Mouse (Mus musculus): ENCODE measurements around the gene Nol12.

Gene Nol12

GRCm38 (mm10) chr15:78990970-78991525 is 56.3 kb downstream of the Nol12 start:
- no peak for DNase-seq (ENCODE audit: low spot score in 2 of 2)

GRCm38 (mm10) chr15:78992235-78992634 is 57.5 kb downstream of the Nol12 start:
- no peak for DNase-seq (ENCODE audit: low spot score in 2 of 2)

- no peak for DNase-seq (ENCODE audit: low spot score in 2 of 2)
Observed at GRCm38 (mm10) chr15:78992925-78993324, 58.2 kb downstream of the Nol12 start.
